Mouse (Mus musculus): Measurements from ENCODE around the gene S100a14. TPM values are rescaled to one million over a fixed set of nuclear protein-coding genes. Genes with fewer than 3 reads are reported as not detected.
A peak's percentile ranks its signal among the peaks of the same experiment; 100 is the strongest.

Gene S100a14
- 149 and 199 TPM in 2 replicates for polyA plus RNA-seq (2015; fragmentation: Nextera tagmentation; extraction: Ambion mirVana)

DNA sequence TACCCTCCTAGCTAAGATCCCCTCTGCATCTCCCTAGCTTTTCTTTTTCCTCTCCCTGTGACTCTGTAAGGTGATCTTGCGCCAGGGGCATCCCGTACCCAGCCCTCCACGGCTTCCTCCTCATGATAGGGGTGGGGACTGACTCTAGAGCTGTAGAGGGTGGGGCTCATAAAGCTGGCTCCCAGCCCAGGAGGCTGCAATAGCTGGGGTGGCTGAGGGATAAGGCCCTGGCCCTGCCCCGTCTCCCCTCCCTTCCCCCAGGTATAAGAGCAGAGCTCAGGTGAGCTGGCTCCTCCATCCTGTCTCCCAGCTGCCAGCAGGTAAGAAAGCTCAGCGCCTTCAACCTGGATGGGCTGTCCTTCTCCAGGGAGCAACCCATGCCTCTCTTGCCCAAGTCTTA is at the start of gene S100a14:
Gene S100a14 (plus strand): TSS at position 277 of the 400 bp plus-strand sequence.
- H3K27ac ChIP-seq (ENCODE audit: low read length) = peak within 1 kb of the TSS; percentile 89
- peak within 1 kb of the TSS; percentile 61 for H3K9ac ChIP-seq (ENCODE audit: low read length)
- 46% methylated on average over 5 of the region's 5 CpGs for WGBS
- ATAC-seq (ENCODE audit: insufficient read depth, low FRiP score) = peak; percentile 96
- no peaks in the 10 kb centered on the region for H3K27me3 ChIP-seq (ENCODE audit: control insufficient read depth, insufficient read depth, low read length)
- H3K9me3 ChIP-seq (replicated peaks; ENCODE audit: control insufficient read depth, low read length) = no peaks in the 10 kb centered on the region
- peak within 1 kb of the TSS; percentile 43 for H3K4me2 ChIP-seq (ENCODE audit: low read depth, low read length)
- peak within 1 kb of the TSS; percentile 34 for H3K4me3 ChIP-seq (replicated peaks; ENCODE audit: low read length)
- peaks cover 4% of the 10 kb centered on the region; the same call in 1 of the 2 replicates for H3K4me1 ChIP-seq (ENCODE audit: control insufficient read depth, insufficient read depth, low read length)
- H3K36me3 ChIP-seq (ENCODE audit: control insufficient read depth, insufficient read depth, low read length) = no peaks in the 10 kb centered on the region

GRCm38 (mm10) chr3:90486998-90487397 is 39.7 kb upstream of the S100a14 start:
- Histone ChIP-seq H3K4me2 (ENCODE audit: low read depth, low read length) (no peak overlapping the region), H3K9me3 (replicated peaks; ENCODE audit: control insufficient read depth, low read length) (no peaks in the 10 kb centered on the region), H3K4me3 (replicated peaks; ENCODE audit: low read length) (no peak overlapping the region), H3K27ac (ENCODE audit: low read length) (no peak overlapping the region), H3K36me3 (ENCODE audit: control insufficient read depth, insufficient read depth, low read length) (peaks cover 16% of the 10 kb centered on the region), H3K4me1 (ENCODE audit: control insufficient read depth, insufficient read depth, low read length) (peaks cover 8% of the 10 kb centered on the region), H3K27me3 (ENCODE audit: control insufficient read depth, insufficient read depth, low read length) (no peaks in the 10 kb centered on the region), H3K9ac (ENCODE audit: low read length) (no peak overlapping the region)
- no peak for ATAC-seq (ENCODE audit: insufficient read depth, low FRiP score)
- 80% methylated on average over 5 of the region's 5 CpGs for WGBS

GRCm38 (mm10) chr3:90488576-90488975 is 38.1 kb upstream of the S100a14 start:
- peaks cover 8% of the 10 kb centered on the region for H3K36me3 ChIP-seq (ENCODE audit: control insufficient read depth, insufficient read depth, low read length)
- ATAC-seq (ENCODE audit: insufficient read depth, low FRiP score) = no peak
- H3K4me1 ChIP-seq (ENCODE audit: control insufficient read depth, insufficient read depth, low read length) = peaks cover 8% of the 10 kb centered on the region
- no peak overlapping the region for H3K27ac ChIP-seq (ENCODE audit: low read length)
- no peaks in the 10 kb centered on the region for H3K9me3 ChIP-seq (replicated peaks; ENCODE audit: control insufficient read depth, low read length)
- H3K9ac ChIP-seq (ENCODE audit: low read length) = no peak overlapping the region
- H3K4me2 ChIP-seq (ENCODE audit: low read depth, low read length) = no peak overlapping the region
- WGBS = 76% methylated on average over 6 of the region's 6 CpGs
- no peaks in the 10 kb centered on the region for H3K27me3 ChIP-seq (ENCODE audit: control insufficient read depth, insufficient read depth, low read length)
- H3K4me3 ChIP-seq (replicated peaks; ENCODE audit: low read length) = no peak overlapping the region

GRCm38 (mm10) chr3:90490696-90491256 is 35.9 kb upstream of the S100a14 start, which contains the start of gene Snapin:
Gene Snapin (minus strand): TSS chr3:90491033.
- H3K9ac ChIP-seq (ENCODE audit: low read length) = peak within 1 kb of the TSS; percentile 86
- peak; percentile 98 for ATAC-seq (ENCODE audit: insufficient read depth, low FRiP score)
- H3K36me3 ChIP-seq (ENCODE audit: control insufficient read depth, insufficient read depth, low read length) = peaks cover 11% of the 10 kb centered on the region
- H3K27ac ChIP-seq (ENCODE audit: low read length) = peak within 1 kb of the TSS; percentile 84
- no peaks in the 10 kb centered on the region for H3K27me3 ChIP-seq (ENCODE audit: control insufficient read depth, insufficient read depth, low read length)
- peak within 1 kb of the TSS; percentile 88 for H3K4me3 ChIP-seq (replicated peaks; ENCODE audit: low read length)
- H3K9me3 ChIP-seq (replicated peaks; ENCODE audit: control insufficient read depth, low read length) = no peaks in the 10 kb centered on the region
- under 1% methylated on average over 37 of the region's 37 CpGs for WGBS
- H3K4me1 ChIP-seq (ENCODE audit: control insufficient read depth, insufficient read depth, low read length) = peaks cover 8% of the 10 kb centered on the region
- peak within 1 kb of the TSS; percentile 80 for H3K4me2 ChIP-seq (ENCODE audit: low read depth, low read length)

DNA sequence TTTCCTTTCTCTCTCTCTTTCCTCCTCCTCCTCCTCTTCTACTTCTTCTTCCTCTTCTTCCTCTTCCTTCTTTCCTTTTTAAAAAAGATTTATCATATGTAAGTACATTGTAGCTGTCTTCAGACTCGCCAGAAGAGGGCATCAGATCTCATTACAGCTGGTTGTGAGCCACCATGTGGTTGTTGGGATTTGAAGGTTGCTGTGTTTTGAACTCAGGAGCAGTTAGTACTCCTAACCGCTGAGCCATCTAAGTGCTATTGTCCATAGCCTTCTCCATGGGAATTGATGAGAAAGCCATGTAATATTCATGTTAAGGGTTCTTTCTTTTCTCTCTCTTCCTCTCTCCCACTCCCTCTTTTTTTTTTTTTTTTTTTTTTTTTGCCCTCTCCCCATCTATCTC is 35.3 kb upstream of the S100a14 start:
- Histone ChIP-seq H3K36me3 (ENCODE audit: control insufficient read depth, insufficient read depth, low read length) (peaks cover 11% of the 10 kb centered on the region), H3K9me3 (replicated peaks; ENCODE audit: control insufficient read depth, low read length) (no peaks in the 10 kb centered on the region), H3K4me2 (ENCODE audit: low read depth, low read length) (no peak overlapping the region), H3K27me3 (ENCODE audit: control insufficient read depth, insufficient read depth, low read length) (no peaks in the 10 kb centered on the region), H3K27ac (ENCODE audit: low read length) (no peak overlapping the region), H3K4me1 (ENCODE audit: control insufficient read depth, insufficient read depth, low read length) (peaks cover 8% of the 10 kb centered on the region), H3K4me3 (replicated peaks; ENCODE audit: low read length) (no peak overlapping the region), H3K9ac (ENCODE audit: low read length) (no peak overlapping the region)
- ATAC-seq (ENCODE audit: insufficient read depth, low FRiP score) = no peak
- WGBS = 34% methylated on average over 2 of the region's 2 CpGs

DNA sequence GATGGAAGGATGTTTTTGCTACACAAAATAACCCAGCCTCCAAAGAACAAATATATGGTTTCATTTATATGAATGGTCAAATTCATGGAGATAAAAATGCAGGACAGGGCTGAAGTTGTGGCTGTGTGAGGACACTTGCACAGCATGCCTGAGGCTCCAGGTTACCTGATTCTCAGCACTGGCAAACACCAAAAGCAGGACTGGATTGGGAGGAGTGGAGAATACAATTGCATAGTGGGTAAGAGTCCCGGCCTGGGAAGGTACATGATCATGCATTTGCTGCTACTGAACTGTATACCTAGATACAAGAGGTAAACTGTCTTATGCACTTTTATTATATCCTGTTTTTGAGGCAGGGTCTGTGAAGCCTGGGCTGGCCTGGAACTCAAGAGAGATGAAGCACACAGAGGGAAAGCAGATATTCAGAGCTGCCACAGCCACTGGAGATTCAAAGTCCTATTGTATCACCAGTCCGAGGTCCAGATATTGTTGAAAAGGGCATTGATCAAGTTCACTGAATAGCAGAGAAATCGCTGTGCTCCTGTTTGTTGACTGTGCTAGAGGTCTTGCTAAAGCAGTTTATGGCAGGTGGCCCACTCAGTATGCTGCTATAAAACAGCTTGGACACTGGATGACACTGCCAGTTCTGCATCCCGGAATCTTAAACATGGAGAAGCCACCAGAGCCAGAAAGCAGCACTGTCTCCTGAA is 32.7 kb upstream of the S100a14 start:
- no peak overlapping the region for H3K4me2 ChIP-seq (ENCODE audit: low read depth, low read length)
- no peaks in the 10 kb centered on the region for H3K27me3 ChIP-seq (ENCODE audit: control insufficient read depth, insufficient read depth, low read length)
- H3K4me3 ChIP-seq (replicated peaks; ENCODE audit: low read length) = no peak overlapping the region
- peaks cover 17% of the 10 kb centered on the region for H3K36me3 ChIP-seq (ENCODE audit: control insufficient read depth, insufficient read depth, low read length)
- 46% methylated on average over 4 of the region's 4 CpGs for WGBS
- H3K9ac ChIP-seq (ENCODE audit: low read length) = no peak overlapping the region
- H3K27ac ChIP-seq (ENCODE audit: low read length) = no peak overlapping the region
- peaks cover 8% of the 10 kb centered on the region for H3K4me1 ChIP-seq (ENCODE audit: control insufficient read depth, insufficient read depth, low read length)
- H3K9me3 ChIP-seq (replicated peaks; ENCODE audit: control insufficient read depth, low read length) = no peaks in the 10 kb centered on the region
- ATAC-seq (ENCODE audit: insufficient read depth, low FRiP score) = no peak

- Histone ChIP-seq H3K36me3 (ENCODE audit: control insufficient read depth, insufficient read depth, low read length) (peaks cover 19% of the 10 kb centered on the region), H3K4me1 (ENCODE audit: control insufficient read depth, insufficient read depth, low read length) (no peaks in the 10 kb centered on the region), H3K4me2 (ENCODE audit: low read depth, low read length) (no peak overlapping the region), H3K27ac (ENCODE audit: low read length) (0 out of 2 replicates have a peak overlapping the region, but pooled peaks have one; percentile 2), H3K27me3 (ENCODE audit: control insufficient read depth, insufficient read depth, low read length) (no peaks in the 10 kb centered on the region), H3K4me3 (replicated peaks; ENCODE audit: low read length) (no peak overlapping the region), H3K9ac (ENCODE audit: low read length) (no peak overlapping the region), H3K9me3 (replicated peaks; ENCODE audit: control insufficient read depth, low read length) (no peaks in the 10 kb centered on the region)
- 85% methylated on average over 7 of the region's 7 CpGs for WGBS
- no peak for ATAC-seq (ENCODE audit: insufficient read depth, low FRiP score)
Observed at GRCm38 (mm10) chr3:90495850-90496525, 30.7 kb upstream of the S100a14 start.

DNA sequence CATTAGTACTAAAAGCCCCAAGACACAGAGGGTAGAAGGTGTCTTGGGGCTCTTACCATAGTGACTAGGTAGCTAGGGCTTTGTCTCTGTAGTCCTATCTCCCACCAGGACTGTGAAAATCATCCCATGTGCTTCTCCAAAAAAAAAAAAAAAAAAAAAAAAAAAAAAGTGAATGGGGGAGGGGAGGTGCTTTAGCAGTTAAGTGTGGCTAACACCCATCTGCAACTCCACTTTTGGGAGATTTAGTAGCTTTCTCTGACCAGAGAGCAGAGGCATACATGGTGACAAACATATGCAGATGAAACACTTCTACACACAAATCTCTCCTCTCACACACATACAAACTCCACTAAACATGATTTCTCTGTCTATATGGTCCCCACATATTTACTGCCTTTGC is 29.1 kb upstream of the S100a14 start:
- no peak overlapping the region for H3K27ac ChIP-seq (ENCODE audit: low read length)
- H3K36me3 ChIP-seq (ENCODE audit: control insufficient read depth, insufficient read depth, low read length) = peaks cover 23% of the 10 kb centered on the region
- no peaks in the 10 kb centered on the region for H3K4me1 ChIP-seq (ENCODE audit: control insufficient read depth, insufficient read depth, low read length)
- H3K4me3 ChIP-seq (replicated peaks; ENCODE audit: low read length) = no peak overlapping the region
- H3K4me2 ChIP-seq (ENCODE audit: low read depth, low read length) = no peak overlapping the region
- no peaks in the 10 kb centered on the region for H3K9me3 ChIP-seq (replicated peaks; ENCODE audit: control insufficient read depth, low read length)
- no peak overlapping the region for H3K9ac ChIP-seq (ENCODE audit: low read length)
- no peak for ATAC-seq (ENCODE audit: insufficient read depth, low FRiP score)
- no peaks in the 10 kb centered on the region for H3K27me3 ChIP-seq (ENCODE audit: control insufficient read depth, insufficient read depth, low read length)

DNA sequence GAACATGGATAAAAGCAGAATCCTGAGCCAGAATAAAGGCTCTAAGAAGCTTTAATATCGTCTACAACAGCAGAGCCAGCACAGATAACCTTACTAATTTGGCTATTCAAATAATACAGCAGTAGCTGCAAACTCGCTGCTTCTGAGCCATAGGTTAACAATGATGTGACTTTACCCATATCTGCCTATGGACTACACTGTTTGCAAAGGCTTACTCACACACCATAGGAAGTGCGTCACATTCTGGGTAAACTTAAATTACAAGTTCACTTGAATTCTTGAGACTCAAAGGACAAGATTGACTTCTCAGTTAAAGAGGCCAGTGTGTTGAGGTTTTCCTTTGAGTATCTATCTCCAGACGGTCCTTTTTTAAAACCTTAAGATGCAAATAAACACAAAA is 23.2 kb upstream of the S100a14 start:
- 64% methylated on average over 4 of the region's 4 CpGs for WGBS
- Histone ChIP-seq H3K4me3 (replicated peaks; ENCODE audit: low read length) (no peak overlapping the region), H3K27me3 (ENCODE audit: control insufficient read depth, insufficient read depth, low read length) (no peaks in the 10 kb centered on the region), H3K27ac (ENCODE audit: low read length) (peak overlapping the region; percentile 13; the same call in 1 of the 2 replicates), H3K9ac (ENCODE audit: low read length) (no peak overlapping the region), H3K36me3 (ENCODE audit: control insufficient read depth, insufficient read depth, low read length) (peaks cover 25% of the 10 kb centered on the region), H3K4me2 (ENCODE audit: low read depth, low read length) (no peak overlapping the region), H3K9me3 (replicated peaks; ENCODE audit: control insufficient read depth, low read length) (no peaks in the 10 kb centered on the region), H3K4me1 (ENCODE audit: control insufficient read depth, insufficient read depth, low read length) (peaks cover 16% of the 10 kb centered on the region)
- peak; percentile 80; the same call in 1 of the 2 replicates for ATAC-seq (ENCODE audit: insufficient read depth, low FRiP score)
